Mouse (Mus musculus) intestine, embryonic 16.5 days (tissue): ENCODE data around the gene Ap3b1. TPM values are rescaled to one million over a fixed set of nuclear protein-coding genes. Genes with fewer than 3 reads are reported as not detected.

Experiments used
- ATAC-seq: fragments of 200-750 bp; cut with Nextera tagmentation; 2 replicates; pipeline ENCODE4 v1.8.0; 2017; ENCODE audit warnings: moderate TSS enrichment, moderate library complexity
- H3K27ac ChIP-seq: fragments of 300-500 bp; sonication (generic); 2 replicates; pipeline ENCODE4 v1.5.1; 2014; ENCODE audit warnings: mild to moderate bottlenecking, low read length
- H3K27me3 ChIP-seq: fragments of 300-500 bp; sonication (generic); replicated peaks from 2 replicates; pipeline ENCODE4 v1.6.1; 2014; ENCODE audit warnings: low read length, control low read depth, mixed read lengths; ENCODE audit not compliant: control insufficient read depth, insufficient read depth
- H3K36me3 ChIP-seq: fragments of 300-500 bp; sonication (generic); 2 replicates; pipeline ENCODE4 v1.6.1; 2014; ENCODE audit warnings: low read length, control low read depth; ENCODE audit not compliant: control insufficient read depth, insufficient read depth
- H3K4me1 ChIP-seq: fragments of 300-500 bp; sonication (generic); 2 replicates; pipeline ENCODE4 v1.6.1; 2014; ENCODE audit warnings: low read length, control low read depth, mixed read lengths; ENCODE audit not compliant: control insufficient read depth, insufficient read depth
- H3K4me2 ChIP-seq: fragments of 300-500 bp; sonication (generic); 2 replicates; pipeline ENCODE4 v1.6.1; 2014; ENCODE audit warnings: low read depth, low read length, control low read depth
- H3K4me3 ChIP-seq: fragments of 300-500 bp; sonication (generic); 2 replicates; pipeline ENCODE4 v1.5.1; 2014; ENCODE audit warnings: mild to moderate bottlenecking, low read length
- H3K9ac ChIP-seq: fragments of 300-500 bp; sonication (generic); 2 replicates; pipeline ENCODE4 v1.6.1; 2014; ENCODE audit warnings: low read depth, low read length
- H3K9me3 ChIP-seq: fragments of 300-500 bp; sonication (generic); 2 replicates; pipeline ENCODE4 v1.6.1; 2016; ENCODE audit warnings: low read length, control low read depth; ENCODE audit not compliant: control insufficient read depth
- WGBS: fragments of 180-500 bp; shearing (Covaris S2); extraction: QIAGEN DNeasy Blood & Tissue Kit; methylation state at CpG from one replicate; pipeline ENCODE4 v1.1.7; 2014; 5-methylcytosine and 5-hydroxymethylcytosine counted together
- polyA plus RNA-seq: library from polyadenylated mRNA; unstranded; fragments of >200 nt; fragmentation: Nextera tagmentation; extraction: Ambion mirVana; gene quantifications from 2 replicates; pipeline ENCODE4 v1.2.1, GENCODE M21; 2015

Ap3b1 gene
- polyA plus RNA-seq, 1 experiment from 2014 or later, result 48.9 TPM

DNA sequence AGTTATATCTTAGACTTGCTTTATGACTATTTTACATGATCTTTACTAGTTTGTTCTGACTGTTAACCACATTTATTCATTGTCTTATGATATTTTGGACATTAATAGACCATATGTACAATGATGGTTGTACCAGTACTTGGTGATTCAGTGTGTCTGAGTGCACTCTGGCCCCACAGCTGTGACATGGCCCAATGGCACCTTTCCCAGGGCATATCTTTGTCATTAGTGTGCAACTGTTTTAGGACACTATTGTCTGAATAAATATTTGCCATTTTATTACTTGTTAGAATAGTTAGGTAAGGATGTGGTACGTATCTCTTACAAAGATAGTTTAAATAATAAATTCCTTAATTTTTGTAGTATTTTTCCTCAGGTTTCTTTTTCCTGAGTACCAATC is 109.8 kb downstream of the Ap3b1 start:
- no peak overlapping the region for H3K27ac ChIP-seq
- H3K4me2 ChIP-seq, result no peak overlapping the region
- H3K9ac ChIP-seq, result no peak overlapping the region
- H3K4me3 ChIP-seq, result no peak overlapping the region
- 0 out of 2 replicates have a peak, but pooled peaks cover 5% of the 10 kb centered on the region for H3K36me3 ChIP-seq
- no peak for ATAC-seq
- no peaks in the 10 kb centered on the region for H3K27me3 ChIP-seq
- no peaks in the 10 kb centered on the region for H3K9me3 ChIP-seq
- WGBS, result 88% methylated on average over 1 of the region's 1 CpGs
- no peaks in the 10 kb centered on the region for H3K4me1 ChIP-seq

DNA sequence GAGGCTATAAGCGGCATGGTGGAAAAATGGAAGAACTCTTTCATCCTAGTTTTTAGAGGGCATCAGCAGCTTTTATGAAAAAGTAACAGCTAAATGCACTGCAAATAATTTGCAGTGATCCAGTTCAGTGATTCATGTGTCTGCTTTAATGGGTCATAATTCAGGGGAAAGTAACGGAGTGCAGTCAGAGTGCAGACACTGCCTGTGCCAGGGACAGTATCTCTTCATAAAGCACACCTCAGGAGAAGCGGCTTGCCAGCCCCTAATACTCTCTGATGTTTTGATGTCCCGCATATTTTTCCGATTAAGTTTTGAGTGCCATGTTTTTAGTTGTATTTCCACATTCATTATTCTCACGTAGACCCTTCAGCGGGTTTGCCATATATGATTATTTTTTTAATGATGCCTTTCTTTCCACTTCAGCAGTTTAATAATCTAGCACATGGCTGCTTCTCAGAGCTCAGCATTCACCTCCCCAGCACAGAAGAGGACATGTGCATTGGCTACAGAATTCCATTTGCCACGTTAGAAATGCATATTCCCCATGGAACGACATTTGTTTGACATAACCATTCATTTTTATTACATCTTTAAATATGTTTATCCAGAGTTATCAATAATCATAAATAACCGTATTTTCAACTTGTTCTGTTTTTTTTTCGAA is 112.4 kb downstream of the Ap3b1 start:
- Histone ChIP-seq H3K9ac (no peak overlapping the region), H3K27ac (no peak overlapping the region), H3K4me1 (no peaks in the 10 kb centered on the region), H3K4me2 (no peak overlapping the region), H3K27me3 (no peaks in the 10 kb centered on the region), H3K9me3 (no peaks in the 10 kb centered on the region), H3K36me3 (0 out of 2 replicates have a peak, but pooled peaks cover 2% of the 10 kb centered on the region), H3K4me3 (no peak overlapping the region)
- no peak for ATAC-seq
- 78% methylated on average over 11 of the region's 11 CpGs for WGBS

DNA sequence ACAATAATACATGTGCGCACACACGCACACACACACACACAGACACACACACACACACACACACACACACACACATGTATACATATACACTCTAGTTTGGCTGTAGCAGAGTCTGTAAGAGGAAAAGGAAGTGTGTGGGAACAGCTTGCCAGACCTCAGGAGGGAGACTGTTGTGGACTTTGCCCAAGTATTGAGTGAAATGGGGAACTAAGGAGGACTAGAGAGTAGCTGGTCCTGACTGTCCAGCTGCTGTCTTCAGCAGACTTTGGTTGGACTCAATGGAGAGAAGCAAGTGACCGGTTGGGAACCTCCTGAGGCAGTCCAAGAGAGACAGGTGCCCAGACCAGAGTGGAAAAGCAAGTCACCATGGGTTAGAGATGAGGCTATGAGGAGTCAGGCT is 117.4 kb downstream of the Ap3b1 start:
- Histone ChIP-seq H3K9me3 (no peaks in the 10 kb centered on the region), H3K9ac (no peak overlapping the region), H3K4me1 (no peaks in the 10 kb centered on the region), H3K4me2 (no peak overlapping the region), H3K4me3 (no peak overlapping the region), H3K27ac (no peak overlapping the region), H3K36me3 (0 out of 2 replicates have a peak, but pooled peaks cover 7% of the 10 kb centered on the region), H3K27me3 (no peaks in the 10 kb centered on the region)
- WGBS, result 92% methylated on average over 3 of the region's 3 CpGs
- ATAC-seq, result peak; percentile 46; the same call in 1 of the 2 replicates

DNA sequence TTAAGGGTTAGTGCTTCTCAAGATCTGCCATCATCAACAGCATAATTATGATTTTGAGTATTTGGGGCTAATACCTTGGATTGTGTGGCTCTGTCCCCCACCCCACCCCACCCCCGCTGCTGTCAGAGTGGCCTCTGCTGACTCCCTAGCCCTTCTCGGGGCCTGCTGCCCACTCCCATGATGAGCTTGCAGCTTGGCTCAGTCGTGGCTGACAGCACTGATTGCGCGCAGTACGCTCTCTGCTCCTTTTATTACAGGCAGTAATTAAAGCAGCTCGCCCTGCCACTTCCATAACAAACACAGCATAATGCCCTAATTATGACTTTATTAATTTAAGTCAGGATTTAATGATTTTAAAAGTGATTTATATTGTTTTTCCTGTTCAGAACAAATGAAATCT is 121.5 kb downstream of the Ap3b1 start:
- 78% methylated on average over 7 of the region's 7 CpGs for WGBS
- Histone ChIP-seq H3K4me1 (no peaks in the 10 kb centered on the region), H3K4me3 (no peak overlapping the region), H3K9ac (no peak overlapping the region), H3K9me3 (no peaks in the 10 kb centered on the region; the same call in 1 of the 2 replicates), H3K27ac (no peak overlapping the region), H3K27me3 (no peaks in the 10 kb centered on the region), H3K36me3 (peaks cover 32% of the 10 kb centered on the region), H3K4me2 (no peak overlapping the region)
- ATAC-seq, result no peak

DNA sequence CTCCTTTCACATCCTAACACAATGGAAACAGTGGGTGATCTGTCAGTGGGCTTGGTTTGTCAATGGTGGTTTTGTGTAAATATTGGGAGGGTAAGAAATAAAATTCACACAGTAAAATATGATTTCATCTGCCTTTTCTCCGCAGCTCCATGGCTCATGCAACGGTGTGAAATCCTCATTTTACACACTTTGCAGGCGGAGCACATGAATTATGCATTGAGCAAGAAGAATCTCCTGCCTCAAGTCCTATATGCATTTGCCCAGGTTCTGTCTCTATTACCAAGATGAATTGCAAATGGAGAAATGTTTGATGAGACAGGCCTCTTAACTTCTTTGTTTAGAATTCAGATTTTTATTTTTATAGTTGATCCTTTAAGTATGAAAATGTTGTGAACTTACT is 131.9 kb downstream of the Ap3b1 start:
- Histone ChIP-seq H3K36me3 (peaks cover 11% of the 10 kb centered on the region), H3K9ac (no peak overlapping the region), H3K27me3 (no peaks in the 10 kb centered on the region), H3K4me1 (no peaks in the 10 kb centered on the region), H3K4me2 (no peak overlapping the region), H3K9me3 (no peaks in the 10 kb centered on the region), H3K4me3 (no peak overlapping the region), H3K27ac (no peak overlapping the region)
- 77% methylated on average over 3 of the region's 3 CpGs for WGBS
- ATAC-seq, result no peak

DNA sequence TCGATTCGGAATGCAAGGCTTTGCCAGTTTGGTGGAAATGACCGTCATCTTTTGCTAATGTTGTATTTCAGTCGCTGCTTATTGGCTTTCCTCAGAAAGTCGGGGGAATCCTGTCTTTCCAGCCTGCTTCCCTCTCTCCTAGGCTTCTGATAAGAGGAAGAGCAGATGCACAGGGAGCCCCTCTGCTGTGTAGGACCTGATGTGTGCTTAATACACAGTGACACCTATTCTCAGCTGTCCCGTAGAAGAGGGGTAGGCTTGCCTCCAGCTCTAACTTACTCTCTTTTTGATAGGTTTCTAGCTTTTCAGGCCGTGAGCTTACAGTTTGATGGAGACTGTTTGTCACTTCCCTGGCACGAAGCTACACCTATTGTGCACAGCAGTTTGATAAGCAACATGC is 132.4 kb downstream of the Ap3b1 start:
- Histone ChIP-seq H3K9ac (no peak overlapping the region), H3K27ac (no peak overlapping the region), H3K9me3 (no peaks in the 10 kb centered on the region), H3K4me1 (no peaks in the 10 kb centered on the region), H3K36me3 (peaks cover 11% of the 10 kb centered on the region), H3K4me2 (no peak overlapping the region), H3K27me3 (no peaks in the 10 kb centered on the region), H3K4me3 (no peak overlapping the region)
- no peak for ATAC-seq
- WGBS, result 88% methylated on average over 8 of the region's 8 CpGs

DNA sequence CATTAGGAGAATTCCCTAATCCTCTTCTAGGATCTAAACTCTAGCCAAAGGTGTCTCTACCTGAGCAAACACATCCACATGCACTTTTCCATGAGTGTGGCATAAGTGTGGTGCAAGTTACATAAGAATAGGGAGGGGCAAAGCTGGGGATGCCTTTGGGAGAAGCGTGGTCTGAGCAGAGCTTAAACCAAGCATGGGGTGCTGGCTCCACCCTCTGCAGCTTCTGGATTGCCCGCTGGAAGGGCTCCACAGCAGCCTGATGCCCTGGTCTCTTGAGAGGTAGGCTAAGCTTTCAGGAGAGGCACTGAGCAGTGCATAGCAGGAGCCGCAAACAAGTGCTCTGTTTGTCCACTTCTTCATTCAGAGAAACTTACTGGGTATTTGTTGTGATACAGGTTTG is 138.8 kb downstream of the Ap3b1 start:
- Histone ChIP-seq H3K4me2 (no peak overlapping the region), H3K36me3 (peaks cover 10% of the 10 kb centered on the region), H3K9me3 (no peaks in the 10 kb centered on the region), H3K27ac (no peak overlapping the region), H3K4me1 (no peaks in the 10 kb centered on the region; the same call in 1 of the 2 replicates), H3K4me3 (no peak overlapping the region), H3K9ac (no peak overlapping the region), H3K27me3 (no peaks in the 10 kb centered on the region)
- ATAC-seq, result no peak
- 78% methylated on average over 3 of the region's 3 CpGs for WGBS

DNA sequence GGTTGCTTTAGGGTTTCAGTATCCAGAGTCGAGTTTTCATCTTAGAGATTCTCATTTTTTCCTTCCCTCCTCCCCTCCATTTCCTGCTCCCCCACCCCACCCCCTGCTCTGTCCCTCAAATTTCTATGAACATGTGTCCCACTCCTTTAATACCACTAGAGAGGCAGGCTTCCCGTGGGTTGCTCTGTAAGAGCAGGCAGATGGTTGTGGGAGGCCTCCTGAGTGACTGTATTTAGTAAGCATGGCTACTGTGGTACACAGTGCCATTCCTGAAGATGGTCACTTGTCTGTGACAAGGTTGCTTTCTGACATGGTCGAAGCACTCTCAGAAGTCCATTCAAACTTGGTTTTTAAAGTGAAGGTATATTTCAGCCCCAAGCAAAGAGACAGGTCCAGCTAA is 147.7 kb downstream of the Ap3b1 start:
- no peaks in the 10 kb centered on the region for H3K27me3 ChIP-seq
- no peaks in the 10 kb centered on the region for H3K9me3 ChIP-seq
- H3K9ac ChIP-seq, result no peak overlapping the region
- peaks cover 2% of the 10 kb centered on the region; the same call in 1 of the 2 replicates for H3K36me3 ChIP-seq
- WGBS, result 82% methylated on average over 3 of the region's 3 CpGs
- H3K4me1 ChIP-seq, result no peaks in the 10 kb centered on the region
- H3K4me2 ChIP-seq, result no peak overlapping the region
- H3K4me3 ChIP-seq, result no peak overlapping the region
- H3K27ac ChIP-seq, result no peak overlapping the region
- ATAC-seq, result no peak

DNA sequence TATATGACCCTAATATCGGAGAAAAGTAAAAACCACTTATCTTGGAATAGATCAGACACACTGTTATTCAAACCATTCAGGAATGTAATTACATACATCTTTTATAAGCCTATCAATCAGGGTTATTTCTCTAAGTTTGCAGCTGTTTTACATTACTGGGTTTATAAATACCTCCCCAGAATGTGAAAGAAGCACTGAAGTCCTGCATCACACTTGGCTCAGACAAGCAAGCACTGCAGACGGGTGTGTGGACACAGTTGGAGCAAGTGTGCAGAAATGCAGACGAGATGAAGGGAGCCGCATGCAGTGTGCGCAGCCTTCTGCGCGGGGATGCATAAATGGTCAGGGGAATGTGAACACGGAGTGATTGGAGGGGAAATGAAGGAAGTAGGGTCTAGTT is 149.6 kb downstream of the Ap3b1 start:
- Histone ChIP-seq H3K4me1 (no peaks in the 10 kb centered on the region), H3K27ac (no peak overlapping the region), H3K9me3 (no peaks in the 10 kb centered on the region), H3K9ac (no peak overlapping the region), H3K4me2 (no peak overlapping the region), H3K4me3 (no peak overlapping the region), H3K36me3 (no peaks in the 10 kb centered on the region; the same call in 1 of the 2 replicates), H3K27me3 (no peaks in the 10 kb centered on the region)
- no peak for ATAC-seq
- WGBS, result 84% methylated on average over 8 of the region's 8 CpGs
